Comparison of ENCODE assay signal across 10 mouse cellular contexts in the genomic region with DNA sequence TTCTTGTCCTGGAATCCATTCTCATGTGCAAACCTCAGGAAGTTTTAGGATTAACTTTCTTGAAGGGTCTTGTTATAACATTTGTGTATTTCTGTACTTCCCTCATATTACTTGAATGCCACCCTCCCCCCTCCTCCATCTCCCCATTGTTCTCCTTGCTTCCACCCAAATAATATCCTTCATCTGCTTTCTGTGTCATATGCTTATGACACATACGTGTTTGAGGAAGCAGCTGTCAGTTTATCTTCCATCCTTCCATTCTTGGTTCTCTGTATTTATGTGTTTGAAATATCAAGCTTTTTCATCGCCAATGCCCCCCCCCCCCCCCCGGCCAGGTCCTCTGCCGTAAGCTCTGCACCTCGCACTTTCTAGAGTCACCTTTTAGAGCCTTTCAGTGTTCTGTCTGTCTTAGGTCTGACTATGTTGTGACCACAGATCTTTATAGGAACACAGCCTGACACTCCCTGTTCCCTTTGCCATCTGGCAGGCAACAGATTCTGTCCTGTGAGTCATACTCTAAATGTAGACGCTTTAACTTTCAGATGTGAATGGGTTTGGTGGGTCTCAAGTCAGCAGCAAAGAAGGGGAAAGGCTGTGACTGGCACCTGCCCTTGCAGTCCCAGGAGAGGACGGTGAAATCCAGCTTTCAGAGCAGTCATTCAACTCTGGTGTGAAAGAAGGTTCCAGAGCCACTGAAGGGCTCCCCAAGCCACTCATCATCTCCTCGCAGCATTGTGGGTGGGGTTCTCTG. TPM values are rescaled to one million over a fixed set of nuclear protein-coding genes. Genes with fewer than 3 reads are reported as not detected.
DNase-seq lines count a peak whose midpoint lies in the region; ATAC-seq and TF ChIP-seq lines count a peak whose summit lies in the region.
"Had no signal": no experiment of that assay in that cellular context is flagged by ENCODE, and none has a peak within 500 bp of the region (broad histone marks: within the 10 kb centered on the region; RNA-seq: fewer than 3 reads in every experiment).

No protein-coding gene starts in this region.

- H3K4me1 ChIP-seq in heart, embryonic 16.5 days (ENCODE audit: control insufficient read depth, insufficient read depth, low read length), result peaks cover 16% of the 10 kb centered on the region
- H3K4me1 ChIP-seq in liver, postnatal 0 days (ENCODE audit: insufficient read depth), result no peaks in the 10 kb centered on the region
- H3K4me1 ChIP-seq: kidney, embryonic 15.5 days had no signal

- no peaks in the 10 kb centered on the region for H3K36me3 ChIP-seq in heart, embryonic 16.5 days (ENCODE audit: control insufficient read depth, insufficient read depth)
- no peaks in the 10 kb centered on the region for H3K36me3 ChIP-seq in liver, postnatal 0 days (replicated peaks; ENCODE audit: insufficient read depth, low read length)
- H3K36me3 ChIP-seq: kidney, embryonic 15.5 days had no signal

- no peak overlapping the region for H3K4me2 ChIP-seq in heart, embryonic 16.5 days (ENCODE audit: low read depth, low read length)
- H3K4me2 ChIP-seq in liver, postnatal 0 days (ENCODE audit: low read depth, low read length), result no peak overlapping the region
- H3K4me2 ChIP-seq: kidney, embryonic 15.5 days had no signal

- peak; percentile 24 to 56 for DNase-seq in left cerebral cortex, adult 18-20 months (ENCODE audit: low spot score in 2 of 2)
- no peak for DNase-seq in left cerebral cortex, postnatal 4 days
- DNase-seq in frontal cortex, adult 2 months (ENCODE audit: extremely low spot score in 1 of 2, low spot score in 1 of 2), result peak; percentile 59 to 64
- no peak for DNase-seq in liver, postnatal 0 days
- no peak for DNase-seq in kidney, postnatal 36 days
- DNase-seq in kidney, adult 11 months, result no peak
- DNase-seq: adrenal gland, adult 2 months had no signal

- TF ChIP-seq EP300 in liver, postnatal 0 days (IDR thresholded peaks at IDR 0.05; ENCODE audit: low read depth), result no peak

- WGBS in heart, embryonic 16.5 days, result 56% methylated on average over 8 of the region's 8 CpGs
- WGBS in liver, postnatal 0 days (ENCODE audit: insufficient replicate concordance), result 66% methylated on average over 8 of the region's 8 CpGs

- H3K9ac ChIP-seq in heart, embryonic 16.5 days (ENCODE audit: low read length), result no peak overlapping the region
- no peak overlapping the region for H3K9ac ChIP-seq in liver, postnatal 0 days (replicated peaks)
- H3K9ac ChIP-seq: kidney, embryonic 15.5 days had no signal

- no peak overlapping the region for H3K4me3 ChIP-seq in heart, embryonic 16.5 days (ENCODE audit: low read length)
- H3K4me3 ChIP-seq in liver, postnatal 0 days (ENCODE audit: low read depth, low read length), result no peak overlapping the region
- H3K4me3 ChIP-seq: kidney, embryonic 15.5 days had no signal

- H3K9me3 ChIP-seq in heart, embryonic 16.5 days (replicated peaks; ENCODE audit: control insufficient read depth, low read length), result no peaks in the 10 kb centered on the region
- no peaks in the 10 kb centered on the region for H3K9me3 ChIP-seq in liver, postnatal 0 days (ENCODE audit: low read length)
- H3K9me3 ChIP-seq: kidney, embryonic 15.5 days had no signal

- intact Hi-C loops in left cerebral cortex, postnatal 4 days (cut with DNase I), result no loop called here

- TF ChIP-seq CTCF in liver, postnatal 0 days (IDR thresholded peaks at IDR 0.05; ENCODE audit: low read depth), result no peak

- peak overlapping the region; percentile 59 for H3K27ac ChIP-seq in heart, embryonic 16.5 days (ENCODE audit: low read length)
- no peak overlapping the region for H3K27ac ChIP-seq in liver, postnatal 0 days (ENCODE audit: low read depth)
- H3K27ac ChIP-seq: kidney, embryonic 15.5 days had no signal

- peak; percentile 42; the same call in 1 of the 2 replicates for ATAC-seq in heart, embryonic 16.5 days (replicated peaks; ENCODE audit: extremely low read depth, insufficient read depth, low FRiP score)
- 0 out of 2 replicates have a peak, but pooled peaks have one; percentile 18 for ATAC-seq in megakaryocyte progenitor cell, adult 5-6 weeks (replicated peaks; ENCODE audit: poor library complexity)
- no peak for ATAC-seq in liver, postnatal 0 days

- H3K27me3 ChIP-seq in heart, embryonic 16.5 days (ENCODE audit: control insufficient read depth, insufficient read depth, low read length), result no peaks in the 10 kb centered on the region
- no peaks in the 10 kb centered on the region for H3K27me3 ChIP-seq in liver, postnatal 0 days (ENCODE audit: insufficient read depth, low read length)
- H3K27me3 ChIP-seq: kidney, embryonic 15.5 days had no signal

RNA-seq across cellular contexts. Expression of a gene that starts 48.7 kb away (rescaled TPM):
- total RNA-seq in left cerebral cortex, adult 18-20 months (2021), result 1 to 10 TPM; 8.2 to 9.5 TPM
- 1 to 10 TPM; 1.1 to 2.0 TPM for total RNA-seq in left cerebral cortex, postnatal 4 days (2021)
- 10.5 and 13.3 TPM in 2 replicates for polyA plus RNA-seq in frontal cortex, adult 2 months (2012; rRNA removed)
- polyA plus RNA-seq in heart, embryonic 16.5 days (2015; fragmentation: Nextera tagmentation; extraction: Ambion mirVana), result 19.6 and 22.0 TPM in 2 replicates
- total RNA-seq in megakaryocyte progenitor cell, adult 5-6 weeks (2015), result 7.6 and 9.7 TPM in 2 replicates
- 5.8 and 7.9 TPM in 2 replicates for total RNA-seq in megakaryocyte progenitor cell, adult 5-6 weeks (2017)
- 0.72 and 0.89 TPM in 2 replicates for polyA plus RNA-seq in liver, postnatal 0 days (2015; fragmentation: Nextera tagmentation; extraction: Ambion mirVana)

Comparison
In these comparisons a context has a peak if more than half of its experiments do, and no peak if none do; other contexts are left out.
1. DNase-seq: peak in left cerebral cortex, adult 18-20 months (2 of 2) and frontal cortex, adult 2 months (2 of 2); none in left cerebral cortex, postnatal 4 days (single experiment), liver, postnatal 0 days (single experiment), kidney, postnatal 36 days (0 of 2) and kidney, adult 11 months (single experiment).